Mouse (Mus musculus) cerebellum, adult (tissue): Measurements from ENCODE around the gene Prss37.

Experiments
- ATAC-seq: cut with Nextera tagmentation; 2 replicates; pipeline ENCODE4 v1.9.2; 2017; ENCODE audit warnings: mild to moderate bottlenecking, moderate library complexity, mixed read lengths; ENCODE audit not compliant: insufficient number of reproducible peaks, low FRiP score, low TSS enrichment

The Prss37 gene

GRCm38 (mm10) chr6:40519408-40519807 lies at the start of gene Prss37:
Gene Prss37, minus strand, starts transcription at chr6:40519508.
- no peak for ATAC-seq

GRCm38 (mm10) chr6:40554950-40555349 lies 35.6 kb upstream of the Prss37 start, which contains the start of gene Olfr461:
Gene Olfr461, minus strand, starts transcription at chr6:40555050.
- ATAC-seq: no peak

- no peak for ATAC-seq
Measured at GRCm38 (mm10) chr6:40544690-40545089, 25.4 kb upstream of the Prss37 start.

GRCm38 (mm10) chr6:40493229-40493628 lies 26.1 kb downstream of the Prss37 start, which contains the start of gene Tas2r108:
Gene Tas2r108, plus strand, starts transcription at chr6:40493529.
- no peak for ATAC-seq

GRCm38 (mm10) chr6:40490933-40491332 lies 28.4 kb downstream of the Prss37 start, which contains the start of gene Tas2r137:
Gene Tas2r137, plus strand, starts transcription at chr6:40491233.
- no peak for ATAC-seq

GRCm38 (mm10) chr6:40482318-40482717 lies 37.0 kb downstream of the Prss37 start:
- ATAC-seq: no peak

GRCm38 (mm10) chr6:40479705-40480104 lies 39.6 kb downstream of the Prss37 start:
- no peak for ATAC-seq

- no peak for ATAC-seq
Measured at GRCm38 (mm10) chr6:40476132-40476531, 43.2 kb downstream of the Prss37 start.

GRCm38 (mm10) chr6:40471720-40472010 lies 47.6 kb downstream of the Prss37 start:
- no peak for ATAC-seq

GRCm38 (mm10) chr6:40470916-40471719 lies 48.2 kb downstream of the Prss37 start, which contains the start of gene Ssbp1:
Gene Ssbp1, plus strand, starts transcription at chr6:40471352.
- ATAC-seq: peak; percentile 99

GRCm38 (mm10) chr6:40465710-40466109 lies 53.6 kb downstream of the Prss37 start:
- no peak for ATAC-seq
